Mouse (Mus musculus): ENCODE measurements around the gene Clec10a. TPM values are rescaled to one million over a fixed set of nuclear protein-coding genes. Genes with fewer than 3 reads are reported as not detected.

The Clec10a gene
- polyA plus RNA-seq, 1 experiment = not detected

GRCm38 (mm10) chr11:70212423-70212822, 56.4 kb downstream of the Clec10a start, which contains the start of gene Slc16a11:
Gene Slc16a11, plus strand, starts transcription at chr11:70212752.
- Histone ChIP-seq H3K9ac (ENCODE audit: low read depth, poor library complexity, severe bottlenecking) (peak within 1 kb of the TSS; percentile 41), H3K27me3 (ENCODE audit: control insufficient read depth, insufficient read depth, low read length, poor library complexity, severe bottlenecking) (no peaks in the 10 kb centered on the region), H3K9me3 (replicated peaks; ENCODE audit: control insufficient read depth, insufficient read depth, low read length, poor library complexity, severe bottlenecking) (no peaks in the 10 kb centered on the region), H3K36me3 (ENCODE audit: control insufficient read depth, insufficient read depth, low read length, poor library complexity, severe bottlenecking) (no peaks in the 10 kb centered on the region), H3K4me1 (ENCODE audit: control insufficient read depth, insufficient read depth, low read length) (no peaks in the 10 kb centered on the region), H3K4me3 (ENCODE audit: low read depth, low read length) (no peak within 1 kb of the TSS), H3K27ac (ENCODE audit: insufficient read depth, low read length) (no peak within 1 kb of the TSS)
- TF ChIP-seq POLR2A (IDR thresholded peaks at IDR 0.05; ENCODE audit: insufficient read depth, low read length) (no peak), EP300 (IDR thresholded peaks at IDR 0.05; ENCODE audit: insufficient read depth, low read depth, low read length) (no peak), CTCF (IDR thresholded peaks at IDR 0.05; ENCODE audit: low read depth, low read length) (no peak)

- H3K36me3 ChIP-seq (ENCODE audit: control insufficient read depth, insufficient read depth, low read length, poor library complexity, severe bottlenecking) = no peaks in the 10 kb centered on the region
- no peak for TF ChIP-seq POLR2A (IDR thresholded peaks at IDR 0.05; ENCODE audit: insufficient read depth, low read length)
- no peak for TF ChIP-seq EP300 (IDR thresholded peaks at IDR 0.05; ENCODE audit: insufficient read depth, low read depth, low read length)
- TF ChIP-seq CTCF (IDR thresholded peaks at IDR 0.05; ENCODE audit: low read depth, low read length) = no peak
- no peaks in the 10 kb centered on the region for H3K4me1 ChIP-seq (ENCODE audit: control insufficient read depth, insufficient read depth, low read length)
- no peak overlapping the region for H3K27ac ChIP-seq (ENCODE audit: insufficient read depth, low read length)
- H3K27me3 ChIP-seq (ENCODE audit: control insufficient read depth, insufficient read depth, low read length, poor library complexity, severe bottlenecking) = no peaks in the 10 kb centered on the region
- no peaks in the 10 kb centered on the region for H3K9me3 ChIP-seq (replicated peaks; ENCODE audit: control insufficient read depth, insufficient read depth, low read length, poor library complexity, severe bottlenecking)
- no peak overlapping the region for H3K4me3 ChIP-seq (ENCODE audit: low read depth, low read length)
- H3K9ac ChIP-seq (ENCODE audit: low read depth, poor library complexity, severe bottlenecking) = no peak overlapping the region
These were observed 56.9 kb downstream of the Clec10a start for GRCm38 (mm10) chr11:70212896-70213295.

GRCm38 (mm10) chr11:70213736-70214135, 57.7 kb downstream of the Clec10a start:
- Histone ChIP-seq H3K9me3 (replicated peaks; ENCODE audit: control insufficient read depth, insufficient read depth, low read length, poor library complexity, severe bottlenecking) (no peaks in the 10 kb centered on the region), H3K27ac (ENCODE audit: insufficient read depth, low read length) (no peak overlapping the region), H3K9ac (ENCODE audit: low read depth, poor library complexity, severe bottlenecking) (peak overlapping the region; percentile 41), H3K4me1 (ENCODE audit: control insufficient read depth, insufficient read depth, low read length) (no peaks in the 10 kb centered on the region), H3K4me3 (ENCODE audit: low read depth, low read length) (peak overlapping the region; percentile 43), H3K36me3 (ENCODE audit: control insufficient read depth, insufficient read depth, low read length, poor library complexity, severe bottlenecking) (no peaks in the 10 kb centered on the region), H3K27me3 (ENCODE audit: control insufficient read depth, insufficient read depth, low read length, poor library complexity, severe bottlenecking) (no peaks in the 10 kb centered on the region)
- no peak for TF ChIP-seq EP300 (IDR thresholded peaks at IDR 0.05; ENCODE audit: insufficient read depth, low read depth, low read length)
- TF ChIP-seq POLR2A (IDR thresholded peaks at IDR 0.05; ENCODE audit: insufficient read depth, low read length) = no peak
- TF ChIP-seq CTCF (IDR thresholded peaks at IDR 0.05; ENCODE audit: low read depth, low read length) = no peak

GRCm38 (mm10) chr11:70214191-70214855, 58.3 kb downstream of the Clec10a start:
- H3K27ac ChIP-seq (ENCODE audit: insufficient read depth, low read length) = no peak overlapping the region
- H3K27me3 ChIP-seq (ENCODE audit: control insufficient read depth, insufficient read depth, low read length, poor library complexity, severe bottlenecking) = no peaks in the 10 kb centered on the region
- H3K36me3 ChIP-seq (ENCODE audit: control insufficient read depth, insufficient read depth, low read length, poor library complexity, severe bottlenecking) = no peaks in the 10 kb centered on the region

GRCm38 (mm10) chr11:70214856-70215209, 58.8 kb downstream of the Clec10a start:
- no peaks in the 10 kb centered on the region for H3K36me3 ChIP-seq (ENCODE audit: control insufficient read depth, insufficient read depth, low read length, poor library complexity, severe bottlenecking)
- peak overlapping the region; percentile 41 for H3K9ac ChIP-seq (ENCODE audit: low read depth, poor library complexity, severe bottlenecking)
- TF ChIP-seq POLR2A (IDR thresholded peaks at IDR 0.05; ENCODE audit: insufficient read depth, low read length) (no peak), EP300 (IDR thresholded peaks at IDR 0.05; ENCODE audit: insufficient read depth, low read depth, low read length) (no peak), CTCF (IDR thresholded peaks at IDR 0.05; ENCODE audit: low read depth, low read length) (no peak)
- no peaks in the 10 kb centered on the region for H3K9me3 ChIP-seq (replicated peaks; ENCODE audit: control insufficient read depth, insufficient read depth, low read length, poor library complexity, severe bottlenecking)
- no peaks in the 10 kb centered on the region for H3K4me1 ChIP-seq (ENCODE audit: control insufficient read depth, insufficient read depth, low read length)
- H3K27ac ChIP-seq (ENCODE audit: insufficient read depth, low read length) = no peak overlapping the region
- no peaks in the 10 kb centered on the region for H3K27me3 ChIP-seq (ENCODE audit: control insufficient read depth, insufficient read depth, low read length, poor library complexity, severe bottlenecking)
- peak overlapping the region; percentile 43 for H3K4me3 ChIP-seq (ENCODE audit: low read depth, low read length)

More at GRCm38 (mm10) chr11:70214191-70214855, 58.3 kb downstream of the Clec10a start:
- H3K9me3 ChIP-seq (replicated peaks; ENCODE audit: control insufficient read depth, insufficient read depth, low read length, poor library complexity, severe bottlenecking) = no peaks in the 10 kb centered on the region
- peak overlapping the region; percentile 43 for H3K4me3 ChIP-seq (ENCODE audit: low read depth, low read length)
- H3K4me1 ChIP-seq (ENCODE audit: control insufficient read depth, insufficient read depth, low read length) = no peaks in the 10 kb centered on the region
- H3K9ac ChIP-seq (ENCODE audit: low read depth, poor library complexity, severe bottlenecking) = peak overlapping the region; percentile 41
- TF ChIP-seq CTCF (IDR thresholded peaks at IDR 0.05; ENCODE audit: low read depth, low read length) = no peak
- no peak for TF ChIP-seq POLR2A (IDR thresholded peaks at IDR 0.05; ENCODE audit: insufficient read depth, low read length)
- TF ChIP-seq EP300 (IDR thresholded peaks at IDR 0.05; ENCODE audit: insufficient read depth, low read depth, low read length) = no peak

- H3K36me3 ChIP-seq (ENCODE audit: control insufficient read depth, insufficient read depth, low read length, poor library complexity, severe bottlenecking) = no peaks in the 10 kb centered on the region
- H3K4me3 ChIP-seq (ENCODE audit: low read depth, low read length) = peak overlapping the region; percentile 43
- H3K27ac ChIP-seq (ENCODE audit: insufficient read depth, low read length) = no peak overlapping the region
- H3K27me3 ChIP-seq (ENCODE audit: control insufficient read depth, insufficient read depth, low read length, poor library complexity, severe bottlenecking) = no peaks in the 10 kb centered on the region
- H3K9me3 ChIP-seq (replicated peaks; ENCODE audit: control insufficient read depth, insufficient read depth, low read length, poor library complexity, severe bottlenecking) = no peaks in the 10 kb centered on the region
- TF ChIP-seq CTCF (IDR thresholded peaks at IDR 0.05; ENCODE audit: low read depth, low read length) (no peak), POLR2A (IDR thresholded peaks at IDR 0.05; ENCODE audit: insufficient read depth, low read length) (no peak), EP300 (IDR thresholded peaks at IDR 0.05; ENCODE audit: insufficient read depth, low read depth, low read length) (no peak)
- no peaks in the 10 kb centered on the region for H3K4me1 ChIP-seq (ENCODE audit: control insufficient read depth, insufficient read depth, low read length)
- peak overlapping the region; percentile 41 for H3K9ac ChIP-seq (ENCODE audit: low read depth, poor library complexity, severe bottlenecking)
These were observed 59.3 kb downstream of the Clec10a start for GRCm38 (mm10) chr11:70215301-70215700.

All from ES-Bruce4 (cell line).